Mouse (Mus musculus) gastrocnemius, adult 18-20 months (tissue): Measurements from ENCODE around the gene Nin. TPM values are rescaled to one million over a fixed set of nuclear protein-coding genes. Genes with fewer than 3 reads are reported as not detected.

Experiments
- total RNA-seq, 2 experiments: library from RNA; stranded (reverse); gene quantifications; 2 replicates each; pipeline ENCODE4 v1.2.3; 2021

Gene Nin
- total RNA-seq, 2 experiments from 2014 or later, result 22.2 to 33.3 TPM

Other genes with a start within 250 kb of the Nin start
- 1 to 10 TPM; 1.6 to 3.1 TPM for gene Atl1, start 221.1 kb downstream of the Nin start, total RNA-seq
- gene Map4k5, start 220.5 kb downstream of the Nin start, total RNA-seq, result 10 to 100 TPM; 21.9 to 23.2 TPM
- 10 to 100 TPM; 35.4 to 43.6 TPM for gene Sav1, start 126.7 kb downstream of the Nin start, total RNA-seq
- not detected for gene Abhd12b, start 40.4 kb upstream of the Nin start, total RNA-seq
- 1 to 10 TPM; 1.4 to 2.4 TPM for gene Pygl, start 117.8 kb upstream of the Nin start, total RNA-seq
- gene Trim9, start 233.9 kb upstream of the Nin start, total RNA-seq, result under 1 TPM; 0.05 to 0.09 TPM